ENCODE assay signal across 40 mouse cellular contexts in the genomic region with DNA sequence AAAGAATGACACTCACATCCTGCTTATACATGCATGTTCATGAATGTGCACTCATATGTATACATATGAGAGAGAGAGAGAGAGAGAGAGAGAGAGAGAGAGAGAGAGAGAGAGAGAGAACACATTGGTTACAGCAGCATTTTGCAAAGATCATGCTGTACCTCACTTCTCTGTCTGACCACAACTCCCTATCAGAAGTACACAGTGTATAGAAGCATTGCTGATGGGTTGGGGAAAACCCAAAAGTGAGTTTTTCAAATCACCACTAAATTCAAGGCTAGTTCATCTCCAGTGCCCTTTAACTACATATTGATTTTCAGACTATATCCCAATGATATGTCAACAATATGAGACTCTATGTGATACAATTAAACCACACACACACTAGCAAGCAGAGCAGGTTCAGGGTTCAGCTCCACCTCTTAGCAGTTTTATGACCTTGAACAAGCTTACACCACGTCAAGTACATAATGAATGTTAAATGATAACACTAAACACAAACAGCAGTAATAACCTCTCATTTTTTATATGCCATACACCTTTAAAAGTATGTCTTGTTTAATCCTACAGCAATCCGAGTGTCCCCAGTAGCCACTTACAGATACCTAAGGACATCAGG. TPM values are rescaled to one million over a fixed set of nuclear protein-coding genes. Genes with fewer than 3 reads are reported as not detected.
"Had no signal": no experiment of that assay in that cellular context is flagged by ENCODE, and none has a peak within 500 bp of the region (broad histone marks: within the 10 kb centered on the region; RNA-seq: fewer than 3 reads in every experiment).

No protein-coding gene starts in this region.

- H3K9ac ChIP-seq: heart, embryonic 12.5 days; hindbrain, embryonic 12.5 days; hindbrain, embryonic 14.5 days; kidney, embryonic 15.5 days; limb, embryonic 12.5 days; liver, embryonic 13.5 days had no signal

- H3K4me3 ChIP-seq: gastrocnemius, adult 2 months; heart, embryonic 10.5 days; heart, embryonic 12.5 days; hindbrain, embryonic 10.5 days; hindbrain, embryonic 12.5 days; kidney, embryonic 15.5 days; left cerebral cortex, adult 2 months; limb, embryonic 10.5 days; limb, embryonic 12.5 days; liver, embryonic 13.5 days had no signal

- H3K4me2 ChIP-seq: heart, embryonic 12.5 days; hindbrain, embryonic 12.5 days; hindbrain, embryonic 14.5 days; kidney, embryonic 15.5 days; limb, embryonic 12.5 days; liver, embryonic 11.5 days; liver, embryonic 13.5 days had no signal

- ATAC-seq: hindbrain, embryonic 16.5 days; inflammation-experienced regulatory T-cells, adult 6 months had no signal

- DNase-seq: gastrocnemius, adult 2 months; gastrocnemius, postnatal 10 days; gastrocnemius, postnatal 25 days; heart, adult 18-20 months; heart, postnatal 10 days; heart, postnatal 4 days; kidney, adult 11 months; kidney, adult 2 months; kidney, adult 9 months; kidney, postnatal 14 days; kidney, postnatal 36 days; layer of hippocampus, adult 9-11 months; liver; liver, embryonic 13.5 days had no signal

- H3K36me3 ChIP-seq: heart, embryonic 10.5 days; hindbrain, embryonic 10.5 days; hindbrain, embryonic 12.5 days; limb, embryonic 10.5 days; limb, embryonic 12.5 days; liver, embryonic 13.5 days had no signal

- H3K27ac ChIP-seq: gastrocnemius, adult 2 months; heart, embryonic 10.5 days; hindbrain, embryonic 10.5 days; hindbrain, embryonic 12.5 days; hindbrain, embryonic 14.5 days; kidney, embryonic 15.5 days; kidney, postnatal 0 days; left cerebral cortex, adult 2 months; limb, embryonic 10.5 days; limb, embryonic 12.5 days; liver, embryonic 13.5 days had no signal

- H3K27me3 ChIP-seq: heart, embryonic 12.5 days; hindbrain, embryonic 12.5 days; kidney, embryonic 15.5 days; limb, embryonic 12.5 days; liver, embryonic 13.5 days had no signal

- H3K9me3 ChIP-seq: heart, embryonic 10.5 days; heart, embryonic 12.5 days; hindbrain, embryonic 10.5 days; hindbrain, embryonic 12.5 days; kidney, embryonic 15.5 days; limb, embryonic 10.5 days; limb, embryonic 12.5 days; liver, embryonic 13.5 days had no signal

- H3K4me1 ChIP-seq: heart, embryonic 10.5 days; heart, embryonic 12.5 days; hindbrain, embryonic 10.5 days; hindbrain, embryonic 12.5 days; limb, embryonic 10.5 days; limb, embryonic 12.5 days; liver, embryonic 13.5 days had no signal

RNA-seq across cellular contexts. Expression of gene Olfr1417, which starts 45.2 kb away (rescaled TPM):
- total RNA-seq: gastrocnemius, adult 2 months; gastrocnemius, postnatal 10 days; gastrocnemius, postnatal 25 days; gastrocnemius, postnatal 4 days; granulocyte monocyte progenitor cell, adult 5-6 weeks; heart, adult 18-20 months; heart, adult 8-10 months; heart, postnatal 10 days; heart, postnatal 25 days; heart, postnatal 4 days; layer of hippocampus, adult 18-20 months; layer of hippocampus, adult 8-10 months; layer of hippocampus, postnatal 14 days; left cerebral cortex, adult 2 months; left cerebral cortex, postnatal 14 days; left cerebral cortex, postnatal 36 days had no signal
- polyA plus RNA-seq: heart, embryonic 10.5 days; heart, embryonic 16.5 days; hindbrain, embryonic 10.5 days; hindbrain, embryonic 12.5 days; inflammation-experienced regulatory T-cells, adult 6 months; kidney, adult 2 months; kidney, embryonic 15.5 days; kidney, postnatal 0 days; large intestine, adult 2 months; limb, embryonic 10.5 days; limb, embryonic 12.5 days; limb, embryonic 14.5 days; liver, embryonic 11.5 days; liver, embryonic 13.5 days had no signal

RNA-seq across cellular contexts. Expression of gene Gif, which starts 46.5 kb away (rescaled TPM):
- total RNA-seq: gastrocnemius, adult 2 months; gastrocnemius, postnatal 10 days; gastrocnemius, postnatal 25 days; gastrocnemius, postnatal 4 days; granulocyte monocyte progenitor cell, adult 5-6 weeks; heart, adult 18-20 months; heart, adult 8-10 months; heart, postnatal 10 days; heart, postnatal 25 days; heart, postnatal 4 days; layer of hippocampus, adult 18-20 months; layer of hippocampus, adult 8-10 months; layer of hippocampus, postnatal 14 days; left cerebral cortex, adult 2 months; left cerebral cortex, postnatal 14 days; left cerebral cortex, postnatal 36 days had no signal
- polyA plus RNA-seq: heart, embryonic 10.5 days; heart, embryonic 12.5 days; heart, embryonic 14.5 days; heart, embryonic 16.5 days; hindbrain, embryonic 10.5 days; hindbrain, embryonic 12.5 days; hindbrain, embryonic 14.5 days; hindbrain, embryonic 16.5 days; inflammation-experienced regulatory T-cells, adult 6 months; kidney, adult 2 months; kidney, embryonic 15.5 days; kidney, postnatal 0 days; limb, embryonic 10.5 days; limb, embryonic 12.5 days; limb, embryonic 14.5 days; liver, embryonic 11.5 days; liver, embryonic 13.5 days had no signal
